Mouse (Mus musculus) bone marrow, adult 2 months (tissue): ENCODE measurements around the gene Ankrd55. TPM values are rescaled to one million over a fixed set of nuclear protein-coding genes. Genes with fewer than 3 reads are reported as not detected.
"Not testable (repeated sequence)": the region's sequence is repeated elsewhere in the genome, so short reads cannot be mapped to it uniquely, and the experiment has no call there.

Experiments
- H3K27ac ChIP-seq: fragments of 200-500 bp; 2 replicates; pipeline ENCODE4 v1.5.1; 2012; ENCODE audit warnings: low read depth, mild to moderate bottlenecking, control low read depth, inconsistent platforms, low read length; ENCODE audit not compliant: control insufficient read depth, poor library complexity, insufficient read depth
- H3K4me1 ChIP-seq: fragments of 200-500 bp; 2 replicates; pipeline ENCODE4 v1.6.1; 2011; ENCODE audit warnings: low read length; ENCODE audit not compliant: control insufficient read depth, insufficient read depth
- H3K4me3 ChIP-seq: fragments of 200-500 bp; replicated peaks from 2 replicates; pipeline ENCODE3; 2011; ENCODE audit warnings: mild to moderate bottlenecking, low read depth, low read length, control low read depth; ENCODE audit not compliant: control insufficient read depth
- CTCF ChIP-seq: fragments of 200-500 bp; IDR thresholded peaks from 2 replicates; pipeline ENCODE4 v1.5.1; 2011; ENCODE audit warnings: low read length, control low read depth; ENCODE audit not compliant: control insufficient read depth, insufficient read depth
- POLR2A ChIP-seq: fragments of 200-500 bp; IDR thresholded peaks from 2 replicates; pipeline ENCODE4 v1.6.1; 2011; ENCODE audit warnings: low read depth, mild to moderate bottlenecking, control low read depth, low read length, borderline replicate concordance; ENCODE audit not compliant: control insufficient read depth
- WGBS: fragments of 180-500 bp; shearing (Covaris S2); methylation state at CpG from one replicate; pipeline ENCODE4 v1.1.7; 2018; 5-methylcytosine and 5-hydroxymethylcytosine counted together
- polyA plus RNA-seq: library from polyadenylated mRNA; stranded (reverse); fragments of >200 nt; gene quantifications from 2 replicates; pipeline ENCODE4 v1.2.4, GENCODE M21; 2011; ENCODE audit warnings: low replicate concordance; ENCODE audit not compliant: missing spikeins, insufficient read depth, insufficient read length

The Ankrd55 gene
- polyA plus RNA-seq, 1 experiment: not detected

GRCm38 (mm10) chr13:112417163-112417523 is 128.9 kb downstream of the Ankrd55 start:
- Histone ChIP-seq H3K4me1 (no peaks in the 10 kb centered on the region), H3K4me3 (no peak overlapping the region), H3K27ac (no peak overlapping the region)
- WGBS: 60% methylated on average over 4 of the region's 4 CpGs
- no peak for TF ChIP-seq CTCF
- TF ChIP-seq POLR2A: no peak

DNA sequence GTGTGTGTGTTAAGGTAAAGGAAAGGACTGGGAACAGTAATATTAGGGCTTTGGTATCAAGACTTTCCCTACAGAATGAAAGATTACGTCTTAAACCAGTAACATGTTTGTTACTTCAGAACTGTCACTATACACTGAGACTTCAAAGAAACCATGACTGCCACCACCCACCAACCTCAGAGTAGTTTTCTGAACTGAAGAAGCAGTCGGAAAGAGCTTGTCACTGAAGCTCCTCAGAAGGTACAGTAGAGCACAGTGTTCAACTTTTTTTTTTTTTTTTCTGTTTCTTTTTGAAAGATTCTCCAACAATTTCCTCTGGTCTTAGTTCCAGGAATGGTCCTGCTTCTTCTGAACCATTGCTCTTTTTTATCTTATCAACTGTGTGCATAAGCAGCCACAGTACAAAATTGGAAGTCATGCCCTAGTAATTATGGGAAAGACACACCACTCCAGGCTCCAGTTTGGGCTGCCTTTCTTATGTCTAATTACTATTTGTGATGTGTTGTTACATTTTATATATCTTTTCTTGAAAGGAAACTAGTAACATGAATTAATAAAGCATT is 129.7 kb downstream of the Ankrd55 start:
- Histone ChIP-seq H3K4me3 (no peak overlapping the region), H3K27ac (no peak overlapping the region), H3K4me1 (no peaks in the 10 kb centered on the region)
- WGBS: 64% methylated on average over 2 of the region's 2 CpGs
- TF ChIP-seq CTCF (no peak), POLR2A (no peak)

DNA sequence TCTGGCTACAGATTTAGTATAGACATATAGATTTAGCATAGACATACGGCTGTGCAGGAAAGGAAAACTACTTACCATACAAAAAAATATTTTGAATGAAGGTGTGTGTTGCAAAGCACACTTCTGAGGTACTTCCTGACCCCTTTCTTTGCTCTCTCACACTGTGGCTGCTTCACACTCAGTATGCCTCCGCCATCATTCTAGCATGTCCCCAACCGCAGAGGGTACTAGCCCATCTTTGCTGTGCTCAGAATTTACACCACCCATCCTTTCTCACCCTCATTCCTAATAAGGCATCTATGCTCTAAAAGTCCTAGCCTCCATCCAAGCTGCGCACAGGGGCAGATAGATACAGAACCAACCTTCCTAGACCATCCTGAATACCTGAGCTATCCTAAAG is 130.3 kb downstream of the Ankrd55 start:
- Histone ChIP-seq H3K27ac (no peak overlapping the region), H3K4me3 (no peak overlapping the region), H3K4me1 (no peaks in the 10 kb centered on the region)
- TF ChIP-seq CTCF: no peak
- TF ChIP-seq POLR2A: no peak
- 77% methylated on average over 4 of the region's 4 CpGs for WGBS

DNA sequence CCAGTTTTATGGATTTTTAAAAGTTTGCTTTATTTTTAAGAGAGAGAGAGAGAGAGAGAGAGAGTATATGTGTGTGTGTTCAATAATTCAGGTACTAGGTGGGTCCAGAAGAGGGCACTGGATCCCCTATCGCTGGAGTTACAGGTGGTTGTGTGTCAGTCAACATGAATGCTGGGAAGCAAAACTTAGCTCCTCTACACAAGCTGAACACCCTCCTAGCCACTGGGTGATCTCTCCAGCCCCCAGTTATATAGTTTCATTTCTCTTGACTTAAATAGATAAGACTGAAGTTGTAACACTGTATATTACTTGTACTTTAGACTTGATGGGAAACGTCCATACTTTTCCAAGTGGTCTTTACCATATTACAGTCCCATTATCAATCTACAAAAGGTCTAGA is 136.0 kb downstream of the Ankrd55 start:
- peaks cover 7% of the 10 kb centered on the region for H3K4me1 ChIP-seq

DNA sequence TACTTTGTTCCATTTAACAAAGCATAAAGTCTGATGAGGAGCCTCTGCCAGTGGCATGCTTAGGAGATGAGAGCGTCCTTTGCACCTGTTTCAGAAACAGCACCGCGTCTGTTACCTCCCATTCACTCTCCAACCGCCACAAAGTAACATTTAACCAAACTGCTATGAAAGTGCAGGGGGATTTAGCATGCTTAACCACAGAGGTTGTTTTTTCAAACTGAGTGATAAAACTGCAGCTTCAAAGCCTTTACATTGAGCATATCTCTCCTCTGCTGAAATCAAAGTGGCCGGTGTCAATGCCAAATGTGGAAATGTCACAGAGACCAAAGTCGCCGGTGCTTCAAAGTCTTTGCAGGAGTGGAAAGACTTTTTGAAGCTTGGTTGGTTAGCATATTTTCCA is 136.4 kb downstream of the Ankrd55 start:
- no peak overlapping the region for H3K4me3 ChIP-seq
- WGBS: 54% methylated on average over 7 of the region's 7 CpGs
- TF ChIP-seq POLR2A (no peak), CTCF (no peak)
- peaks cover 7% of the 10 kb centered on the region for H3K4me1 ChIP-seq
- no peak overlapping the region for H3K27ac ChIP-seq

More for the DNA sequence above, 136.0 kb downstream of the Ankrd55 start:
- Histone ChIP-seq H3K27ac (no peak overlapping the region), H3K4me3 (no peak overlapping the region)
- TF ChIP-seq POLR2A (no peak), CTCF (no peak)
- 72% methylated on average over 2 of the region's 2 CpGs for WGBS

DNA sequence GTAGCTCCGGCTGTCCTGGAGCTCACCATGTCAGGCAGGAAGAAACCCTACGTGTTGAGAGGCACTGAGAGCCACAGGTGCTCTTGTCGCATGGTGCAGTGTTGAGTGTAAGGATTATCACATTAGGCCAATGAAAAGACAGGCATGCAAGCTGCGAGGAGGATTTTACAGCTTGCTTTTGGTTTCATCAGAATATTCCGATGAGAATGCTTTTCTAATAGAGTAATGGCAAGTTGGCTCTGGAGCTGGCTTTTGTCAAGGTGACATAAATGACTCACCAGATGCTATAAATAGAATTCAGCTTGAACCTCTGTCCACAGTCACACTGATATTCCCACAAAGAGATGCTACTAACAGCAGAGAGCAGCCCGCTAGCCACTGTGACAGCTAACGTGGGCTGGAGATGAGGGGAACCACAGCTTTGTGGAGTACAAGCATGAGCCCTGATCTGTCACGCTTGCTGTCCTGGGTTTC is 137.0 kb downstream of the Ankrd55 start:
- Histone ChIP-seq H3K4me1 (peaks cover 7% of the 10 kb centered on the region), H3K4me3 (no peak overlapping the region)

GRCm38 (mm10) chr13:112426265-112427135 is 138.2 kb downstream of the Ankrd55 start:
- 27% methylated on average over 13 of the region's 13 CpGs for WGBS
- H3K4me3 ChIP-seq: no peak overlapping the region
- peak overlapping the region; percentile 3; the same call in 1 of the 2 replicates for H3K27ac ChIP-seq
- TF ChIP-seq CTCF (no peak), POLR2A (no peak)
- peaks cover 7% of the 10 kb centered on the region for H3K4me1 ChIP-seq

More for the DNA sequence above, 137.0 kb downstream of the Ankrd55 start:
- TF ChIP-seq POLR2A (no peak), CTCF (no peak)
- 67% methylated on average over 8 of the region's 8 CpGs for WGBS
- no peak overlapping the region for H3K27ac ChIP-seq

- not testable (repeated sequence) for H3K4me3 ChIP-seq, H3K4me1 ChIP-seq, H3K27ac ChIP-seq
- WGBS: 62% methylated on average over 4 of the region's 4 CpGs
Measured at GRCm38 (mm10) chr13:112427136-112427470, 138.9 kb downstream of the Ankrd55 start.

- Histone ChIP-seq H3K27ac (peak overlapping the region; percentile 56), H3K4me3 (no peak overlapping the region), H3K4me1 (peaks cover 7% of the 10 kb centered on the region)
- WGBS: 39% methylated on average over 15 of the region's 15 CpGs
- TF ChIP-seq CTCF (no peak), POLR2A (no peak)
Measured at GRCm38 (mm10) chr13:112427521-112427920, 139.3 kb downstream of the Ankrd55 start.
